Mouse (Mus musculus) MEL (cell line): ENCODE data around the gene Def8. TPM values are rescaled to one million over a fixed set of nuclear protein-coding genes. Genes with fewer than 3 reads are reported as not detected.

Experiments
- DNase-seq: peaks from one replicate; pipeline ENCODE4 v3.0.0; 2011; ENCODE audit warnings: low read depth, low spot score
- H3K27ac ChIP-seq: 2 replicates; pipeline ENCODE4 v1.5.1; 2012; ENCODE audit warnings: low read depth, mild to moderate bottlenecking, control low read depth, low read length, moderate library complexity; ENCODE audit not compliant: control insufficient read depth
- H3K27me3 ChIP-seq, 2 experiments: fragments of 150-350 bp in 1 of 2; sonication (generic) in 1 of 2; 2 replicates each; pipeline ENCODE4 v1.6.1; 2012; ENCODE audit warnings: low read length in 2 of 2, mild to moderate bottlenecking in 2 of 2, improper control_type of control experiment in 1 of 2, moderate library complexity in 1 of 2; ENCODE audit not compliant: insufficient read depth in 2 of 2, control insufficient read depth in 1 of 2
- H3K36me3 ChIP-seq, 2 experiments: 2 replicates each; pipeline ENCODE4 v1.6.1; 2012 to 2014; ENCODE audit warnings: low read length in 2 of 2, improper control_type of control experiment in 1 of 2, inconsistent platforms in 1 of 2, mild to moderate bottlenecking in 1 of 2; ENCODE audit not compliant: insufficient read depth in 2 of 2, control insufficient read depth in 1 of 2
- H3K4me1 ChIP-seq, 2 experiments: fragments of 150-350 bp in 1 of 2; sonication (generic) in 1 of 2; 2 replicates each; pipeline ENCODE4 v1.6.1; 2012; ENCODE audit warnings: low read length in 2 of 2, improper control_type of control experiment in 1 of 2, mild to moderate bottlenecking in 1 of 2; ENCODE audit not compliant: insufficient read depth in 2 of 2, control insufficient read depth in 1 of 2
- H3K4me3 ChIP-seq, 2 experiments: fragments of 150-350 bp in 1 of 2; sonication (generic) in 1 of 2; 2 replicates each; pipeline ENCODE4 v1.5.1; 2012; ENCODE audit warnings: low read depth in 2 of 2, low read length in 2 of 2, mild to moderate bottlenecking in 2 of 2, moderate library complexity in 2 of 2, control low read depth in 1 of 2, improper control_type of control experiment in 1 of 2; ENCODE audit not compliant: control insufficient read depth in 1 of 2, insufficient read depth in 1 of 2
- H3K79me2 ChIP-seq: 2 replicates; pipeline ENCODE4 v1.6.1; 2012; ENCODE audit warnings: mild to moderate bottlenecking, low read length, moderate library complexity; ENCODE audit not compliant: control insufficient read depth, poor library complexity, insufficient read depth
- H3K9ac ChIP-seq: 2 replicates; pipeline ENCODE4 v1.6.1; 2012; ENCODE audit warnings: low read depth, mild to moderate bottlenecking, control low read depth, low read length, moderate library complexity; ENCODE audit not compliant: control insufficient read depth, poor library complexity, severe bottlenecking
- H3K9me3 ChIP-seq: fragments of 150-350 bp; sonication (generic); replicated peaks from 2 replicates; pipeline ENCODE4 v1.6.1; 2012; ENCODE audit warnings: mild to moderate bottlenecking, low read length, improper control_type of control experiment, moderate library complexity; ENCODE audit not compliant: insufficient read depth
- CHD1 ChIP-seq: IDR thresholded peaks from 2 replicates; pipeline ENCODE4 v1.6.1; 2012; ENCODE audit warnings: low read depth, mild to moderate bottlenecking, inconsistent platforms, low read length, improper control_type of control experiment
- E2F4 ChIP-seq: IDR thresholded peaks from 2 replicates; pipeline ENCODE4 v1.6.1; 2011; ENCODE audit warnings: low read depth, low read length, improper control_type of control experiment, borderline replicate concordance
- GABPA ChIP-seq: IDR thresholded peaks from 2 replicates; pipeline ENCODE4 v1.6.1; 2012; ENCODE audit warnings: low read depth, mild to moderate bottlenecking, inconsistent platforms, low read length, improper control_type of control experiment, moderate library complexity
- JUND ChIP-seq: IDR thresholded peaks from 2 replicates; pipeline ENCODE4 v1.6.1; 2011; ENCODE audit warnings: low read depth, mild to moderate bottlenecking, improper control_type of control experiment, low read length
- KAT2A ChIP-seq: conservative IDR thresholded peaks from 2 replicates; pipeline ENCODE4 v1.6.1; 2012; ENCODE audit warnings: low read depth, low read length, improper control_type of control experiment, inconsistent platforms
- MAFK ChIP-seq: IDR thresholded peaks from 2 replicates; pipeline ENCODE4 v1.6.1; 2011; ENCODE audit warnings: low read depth, mild to moderate bottlenecking, low read length, improper control_type of control experiment, borderline replicate concordance
- MAZ ChIP-seq: IDR thresholded peaks from 2 replicates; pipeline ENCODE4 v1.6.1; 2012; ENCODE audit warnings: low read depth, mild to moderate bottlenecking, inconsistent platforms, low read length, improper control_type of control experiment
- MEF2A ChIP-seq: IDR thresholded peaks from 2 replicates; pipeline ENCODE4 v1.6.1; 2014; ENCODE audit warnings: low read depth, mild to moderate bottlenecking, inconsistent platforms, low read length, improper control_type of control experiment; ENCODE audit not compliant: poor library complexity, insufficient replicate concordance, severe bottlenecking; ENCODE audit errors: extremely low read depth
- MXI1 ChIP-seq: IDR thresholded peaks from 2 replicates; pipeline ENCODE4 v1.6.1; 2011; ENCODE audit warnings: mild to moderate bottlenecking, low read depth, low read length, improper control_type of control experiment
- MYB ChIP-seq: IDR thresholded peaks from 2 replicates; pipeline ENCODE4 v1.6.1; 2011; ENCODE audit warnings: mild to moderate bottlenecking, low read depth, low read length, improper control_type of control experiment
- MYC ChIP-seq: IDR thresholded peaks from 2 replicates; pipeline ENCODE4 v1.6.1; 2011; ENCODE audit warnings: low read depth, mild to moderate bottlenecking, low read length, improper control_type of control experiment, moderate library complexity
- NELFE ChIP-seq: IDR thresholded peaks from 2 replicates; pipeline ENCODE4 v1.6.1; 2011; ENCODE audit warnings: low read depth, low read length, improper control_type of control experiment
- POLR2AphosphoS5 ChIP-seq: IDR thresholded peaks from 2 replicates; pipeline ENCODE4 v1.6.1; 2012; ENCODE audit warnings: low read depth, borderline replicate concordance, mild to moderate bottlenecking, inconsistent platforms, low read length, moderate library complexity, mixed read lengths
- RAD21 ChIP-seq: IDR thresholded peaks from 2 replicates; pipeline ENCODE4 v1.6.1; 2011; ENCODE audit warnings: mild to moderate bottlenecking, low read depth, low read length, improper control_type of control experiment
- RCOR1 ChIP-seq: IDR thresholded peaks from 2 replicates; pipeline ENCODE4 v1.6.1; 2012; ENCODE audit warnings: low read depth, mild to moderate bottlenecking, inconsistent platforms, low read length, improper control_type of control experiment
- SMC3 ChIP-seq: IDR thresholded peaks from 2 replicates; pipeline ENCODE4 v1.6.1; 2011; ENCODE audit warnings: low read depth, low read length, improper control_type of control experiment
- TCF12 ChIP-seq: IDR thresholded peaks from 2 replicates; pipeline ENCODE4 v1.6.1; 2014; ENCODE audit warnings: low read depth, mild to moderate bottlenecking, inconsistent platforms, low read length, improper control_type of control experiment, moderate library complexity
- USF2 ChIP-seq, 2 experiments: IDR thresholded peaks; 2 replicates each; pipeline ENCODE4 v1.6.1; 2011 to 2012; ENCODE audit warnings: improper control_type of control experiment in 2 of 2, low read length in 2 of 2, borderline replicate concordance in 1 of 2, inconsistent platforms in 1 of 2, low read depth in 1 of 2, mild to moderate bottlenecking in 1 of 2; ENCODE audit not compliant: insufficient read depth in 1 of 2
- ZC3H11A ChIP-seq: IDR thresholded peaks from 2 replicates; pipeline ENCODE4 v1.6.1; 2012; ENCODE audit warnings: low read depth, mild to moderate bottlenecking, inconsistent platforms, low read length, improper control_type of control experiment
- ZKSCAN1 ChIP-seq: IDR thresholded peaks from 2 replicates; pipeline ENCODE4 v1.6.1; 2012; ENCODE audit warnings: low read depth, mild to moderate bottlenecking, inconsistent platforms, low read length, improper control_type of control experiment, moderate library complexity
- ZNF384 ChIP-seq: IDR thresholded peaks from 2 replicates; pipeline ENCODE4 v1.6.1; 2012; ENCODE audit warnings: low read depth, mild to moderate bottlenecking, inconsistent platforms, low read length, improper control_type of control experiment
- polyA plus RNA-seq, 2 experiments: library from polyadenylated mRNA; stranded (reverse) in 1 of 2; unstranded in 1 of 2; fragments of >175 nt in 1 of 2; fragments of >200 nt in 1 of 2; gene quantifications; 2 replicates each; pipeline versions ENCODE4 v1.2.1 to v1.2.4; 2012; ENCODE audit warnings: low replicate concordance in 2 of 2, low read depth in 1 of 2; ENCODE audit not compliant: insufficient read length in 2 of 2, insufficient read depth in 1 of 2, missing spikeins in 1 of 2
- total RNA-seq: library from RNA; depleted of rRNA; stranded (reverse); fragments of 300-350 nt; gene quantifications from 2 replicates; pipeline ENCODE4 v1.2.3, GENCODE M21; 2012

The Def8 gene
- total and polyA plus RNA-seq, 3 experiments, result 26.0 to 34.0 TPM; not detected in 1

GRCm38 (mm10) chr8:123420525-123421281, 2.6 kb upstream of the Def8 start:
- no peaks in the 10 kb centered on the region for H3K27me3 ChIP-seq
- no peak for DNase-seq
- TF ChIP-seq TCF12 (no peak), ZKSCAN1 (no peak), USF2 (IDR thresholded peaks at IDR 0.05; ENCODE audit: borderline replicate concordance in 1 of 2, insufficient read depth in 1 of 2, low read depth in 1 of 2, low read length in 2 of 2) (no peak)
- TF ChIP-seq, all 39 proteins: peak for 0
- Histone ChIP-seq H3K4me1 (peaks cover 4 to 14% of the 10 kb centered on the region in 2 experiments), H3K9ac (no peak overlapping the region), H3K9me3 (no peaks in the 10 kb centered on the region), H3K27ac (no peak overlapping the region), H3K4me3 (no peak overlapping the region), H3K36me3 (peaks cover 0 to 7% of the 10 kb centered on the region in 2 experiments; a peak in 2 of 4 replicates), H3K79me2 (no peaks in the 10 kb centered on the region)

GRCm38 (mm10) chr8:123421325-123421724, 2.0 kb upstream of the Def8 start:
- Histone ChIP-seq H3K27ac (no peak overlapping the region), H3K27me3 (no peaks in the 10 kb centered on the region), H3K36me3 (peaks cover 0 to 6% of the 10 kb centered on the region in 2 experiments; a peak in 2 of 4 replicates), H3K4me1 (peaks cover 4 to 13% of the 10 kb centered on the region in 2 experiments), H3K9me3 (no peaks in the 10 kb centered on the region), H3K9ac (no peak overlapping the region)
- no peak for DNase-seq
- TF ChIP-seq GABPA, result no peak
- no peak for TF ChIP-seq MXI1
- TF ChIP-seq MAZ, result no peak
- no peak for TF ChIP-seq CHD1
- TF ChIP-seq MYB, result no peak
- TF ChIP-seq SMC3, result no peak
- TF ChIP-seq E2F4, result no peak
- TF ChIP-seq RCOR1, result no peak
- TF ChIP-seq RAD21, result no peak
- no peak for TF ChIP-seq MAFK
- no peak for TF ChIP-seq MYC
- no peak for TF ChIP-seq NELFE
- no peak for TF ChIP-seq JUND
- no peak for TF ChIP-seq POLR2AphosphoS5
- no peak for TF ChIP-seq KAT2A
- no peak for TF ChIP-seq MEF2A
- TF ChIP-seq ZC3H11A, result no peak
- no peak for TF ChIP-seq ZNF384
- TF ChIP-seq, all 39 proteins: peak for 0
- H3K4me3 ChIP-seq, result no peak overlapping the region
- no peaks in the 10 kb centered on the region for H3K79me2 ChIP-seq
